In the genomic region with DNA sequence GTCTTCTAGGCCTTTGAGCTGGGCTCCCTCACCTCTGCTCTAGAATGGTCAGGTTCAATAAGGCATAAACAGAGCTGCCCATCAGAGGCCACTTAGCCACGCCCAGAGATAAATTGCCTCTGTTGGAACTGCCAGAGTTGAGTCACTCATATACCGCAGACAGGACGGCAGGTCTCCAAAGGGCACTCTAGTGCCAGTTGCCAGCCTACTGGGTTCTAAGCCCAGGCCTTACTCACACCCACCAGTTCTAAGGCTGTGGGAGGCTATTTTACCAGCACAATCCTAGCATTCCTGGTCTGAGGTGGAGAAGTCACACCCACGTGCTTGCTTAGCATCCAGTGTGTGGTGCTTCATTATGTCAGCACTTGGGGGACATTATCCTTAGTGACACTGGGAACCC, we compare ENCODE assay signal across 10 mouse cellular contexts. TPM values are rescaled to one million over a fixed set of nuclear protein-coding genes. Genes with fewer than 3 reads are reported as not detected.
DNase-seq lines count a peak whose midpoint lies in the region; ATAC-seq lines count a peak whose summit lies in the region.
"Had no signal": no experiment of that assay in that cellular context is flagged by ENCODE, and none has a peak within 500 bp of the region (broad histone marks: within the 10 kb centered on the region; RNA-seq: fewer than 3 reads in every experiment).

No protein-coding gene starts in this region.

- no peak overlapping the region for H3K4me3 ChIP-seq in midbrain, embryonic 10.5 days
- no peak overlapping the region for H3K4me3 ChIP-seq in midbrain, embryonic 13.5 days (replicated peaks)
- H3K4me3 ChIP-seq in hindbrain, embryonic 14.5 days (replicated peaks; ENCODE audit: low read length), result no peak overlapping the region
- H3K4me3 ChIP-seq: megakaryocyte, embryonic 14.5 days had no signal

- H3K9me3 ChIP-seq in midbrain, embryonic 10.5 days (replicated peaks), result no peaks in the 10 kb centered on the region
- H3K9me3 ChIP-seq in midbrain, embryonic 13.5 days, result no peaks in the 10 kb centered on the region
- no peaks in the 10 kb centered on the region for H3K9me3 ChIP-seq in hindbrain, embryonic 14.5 days (ENCODE audit: control insufficient read depth, low read length)
- H3K9me3 ChIP-seq: megakaryocyte, embryonic 14.5 days had no signal

- peaks cover 60% of the 10 kb centered on the region for H3K4me1 ChIP-seq in midbrain, embryonic 10.5 days
- peaks cover 28% of the 10 kb centered on the region for H3K4me1 ChIP-seq in midbrain, embryonic 13.5 days (replicated peaks)
- H3K4me1 ChIP-seq in hindbrain, embryonic 14.5 days (replicated peaks; ENCODE audit: control insufficient read depth, insufficient read depth, low read length), result peaks cover 16% of the 10 kb centered on the region

- no peak overlapping the region for H3K9ac ChIP-seq in midbrain, embryonic 13.5 days (replicated peaks)
- H3K9ac ChIP-seq in hindbrain, embryonic 14.5 days, result no peak overlapping the region

- no peak for ATAC-seq in midbrain, embryonic 13.5 days
- ATAC-seq in hindbrain, embryonic 14.5 days (ENCODE audit: low FRiP score), result no peak

- H3K27me3 ChIP-seq in midbrain, embryonic 10.5 days (ENCODE audit: low read depth, poor library complexity, severe bottlenecking), result peaks cover 6% of the 10 kb centered on the region
- H3K27me3 ChIP-seq in midbrain, embryonic 13.5 days, result no peaks in the 10 kb centered on the region
- H3K27me3 ChIP-seq in hindbrain, embryonic 14.5 days (ENCODE audit: control insufficient read depth, insufficient read depth, low read length), result no peaks in the 10 kb centered on the region
- H3K27me3 ChIP-seq: megakaryocyte, embryonic 14.5 days had no signal

- WGBS in midbrain, embryonic 10.5 days, result 77% methylated on average over 4 of the region's 4 CpGs
- 83% methylated on average over 4 of the region's 4 CpGs for WGBS in midbrain, embryonic 13.5 days
- WGBS in hindbrain, embryonic 14.5 days, result 70% methylated on average over 4 of the region's 4 CpGs

- no peak for DNase-seq in midbrain, embryonic 10.5 days (ENCODE audit: low spot score)
- DNase-seq in adrenal gland, postnatal 10 days, result peak; percentile 68
- peak; percentile 59 for DNase-seq in induced T-regulatory cell, adult 2 months (ENCODE audit: low read depth)
- peak; percentile 56 to 73 for DNase-seq in spleen, postnatal 4 days (ENCODE audit: low spot score in 2 of 2)
- DNase-seq in hindbrain, embryonic 14.5 days (ENCODE audit: low spot score), result no peak
- no peak for DNase-seq in urinary bladder, postnatal 4 days (ENCODE audit: low spot score in 2 of 2)
- DNase-seq: embryo, embryonic 11 days; thymus, postnatal 25 days had no signal

- no peaks in the 10 kb centered on the region for H3K36me3 ChIP-seq in midbrain, embryonic 10.5 days
- no peaks in the 10 kb centered on the region for H3K36me3 ChIP-seq in midbrain, embryonic 13.5 days
- H3K36me3 ChIP-seq in hindbrain, embryonic 14.5 days (replicated peaks; ENCODE audit: control insufficient read depth, insufficient read depth), result no peaks in the 10 kb centered on the region

- H3K27ac ChIP-seq in midbrain, embryonic 10.5 days (replicated peaks), result peak overlapping the region; percentile 61
- no peak overlapping the region for H3K27ac ChIP-seq in midbrain, embryonic 13.5 days
- H3K27ac ChIP-seq in hindbrain, embryonic 14.5 days, result no peak overlapping the region

- no peak overlapping the region for H3K4me2 ChIP-seq in midbrain, embryonic 13.5 days (replicated peaks)
- H3K4me2 ChIP-seq in hindbrain, embryonic 14.5 days (replicated peaks), result no peak overlapping the region

RNA-seq across cellular contexts. Expression of gene Pim1, which starts 50.6 kb away (rescaled TPM):
- 27.2 and 33.8 TPM in 2 replicates for polyA plus RNA-seq in midbrain, embryonic 10.5 days (2016; fragmentation: Nextera tagmentation; extraction: Ambion mirVana)
- polyA plus RNA-seq in midbrain, embryonic 13.5 days (2015; fragmentation: Nextera tagmentation; extraction: Ambion mirVana), result 13.4 and 15.4 TPM in 2 replicates
- 100 to 1,000 TPM in 1 of 2 experiments, 10 to 100 TPM in 1; 73.4 to 104 TPM for total RNA-seq in adrenal gland, postnatal 10 days (2021)
- 6.4 and 7.8 TPM in 2 replicates for polyA plus RNA-seq in hindbrain, embryonic 14.5 days (2014; fragmentation: Nextera tagmentation; extraction: Ambion mirVana)

Comparison
In these comparisons a context has a peak if more than half of its experiments do, and no peak if none do; other contexts are left out.
1. DNase-seq: peak in adrenal gland, postnatal 10 days (single experiment), induced T-regulatory cell, adult 2 months (single experiment) and spleen, postnatal 4 days (2 of 2); none in midbrain, embryonic 10.5 days (single experiment), hindbrain, embryonic 14.5 days (single experiment) and urinary bladder, postnatal 4 days (0 of 2).